Mouse (Mus musculus) heart, adult 2 months (tissue): ENCODE measurements around the gene Slc25a34. TPM values are rescaled to one million over a fixed set of nuclear protein-coding genes. Genes with fewer than 3 reads are reported as not detected.
A peak's percentile ranks its signal among the peaks of the same experiment; 100 is the strongest.

ENCODE experiments used
- DNase-seq, 2 experiments: peaks; one replicate each; pipeline ENCODE4 v3.0.0; 2021
- H3K27ac ChIP-seq: fragments of 200-600 bp; 2 replicates; pipeline ENCODE4 v1.8.1; 2022
- H3K27me3 ChIP-seq: fragments of 200-500 bp; 2 replicates; pipeline ENCODE4 v1.6.1; 2012; ENCODE audit warnings: mild to moderate bottlenecking, low read length, inconsistent platforms, mixed read lengths; ENCODE audit not compliant: control insufficient read depth, insufficient read depth
- H3K36me3 ChIP-seq: fragments of 200-500 bp; 2 replicates; pipeline ENCODE4 v1.6.1; 2012; ENCODE audit warnings: low read length, inconsistent platforms; ENCODE audit not compliant: control insufficient read depth, insufficient read depth
- H3K4me1 ChIP-seq: fragments of 200-500 bp; 2 replicates; pipeline ENCODE4 v1.6.1; 2011; ENCODE audit warnings: low read length; ENCODE audit not compliant: control insufficient read depth, insufficient read depth
- H3K4me3 ChIP-seq: fragments of 200-600 bp; 2 replicates; pipeline ENCODE4 v1.8.1; 2022
- H3K79me2 ChIP-seq: fragments of 200-500 bp; replicated peaks from 2 replicates; pipeline ENCODE4 v1.6.1; 2012; ENCODE audit warnings: mild to moderate bottlenecking, inconsistent platforms, low read length, moderate library complexity, mixed read lengths; ENCODE audit not compliant: control insufficient read depth, insufficient read depth
- H3K9ac ChIP-seq: fragments of 200-500 bp; 2 replicates; pipeline ENCODE4 v1.6.1; 2012; ENCODE audit warnings: low read depth, mild to moderate bottlenecking, control low read depth, inconsistent platforms, low read length, mixed read lengths
- CTCF ChIP-seq: fragments of 200-600 bp; IDR thresholded peaks from 2 replicates; pipeline ENCODE4 v1.8.1; 2022; ENCODE audit warnings: antibody characterized with exemption, mild to moderate bottlenecking, moderate library complexity
- EP300 ChIP-seq: fragments of 200-500 bp; IDR thresholded peaks from 2 replicates; pipeline ENCODE4 v1.6.1; 2011; ENCODE audit warnings: low read depth, low read length, control low read depth; ENCODE audit not compliant: insufficient read depth
- POLR2A ChIP-seq: fragments of 200-500 bp; IDR thresholded peaks from 2 replicates; pipeline ENCODE4 v1.6.1; 2011; ENCODE audit warnings: mild to moderate bottlenecking, low read depth, low read length, control low read depth; ENCODE audit not compliant: insufficient read depth
- WGBS: fragments of 180-500 bp; shearing (Covaris S2); methylation state at CpG from one replicate; pipeline ENCODE4 v1.1.7; 2018; 5-methylcytosine and 5-hydroxymethylcytosine counted together
- intact Hi-C: fragments of 180-260 bp; cut with DNase I; formaldehyde crosslinking; loops from one replicate; pipeline ENCODE4 v1.15.1; 2025
- polyA plus RNA-seq: library from polyadenylated mRNA; depleted of rRNA; stranded (reverse); fragments of >200 nt; gene quantifications from 2 replicates; pipeline ENCODE4 v1.2.3, GENCODE M21; 2012; rRNA removed
- total RNA-seq, 2 experiments: library from RNA; stranded (reverse); gene quantifications; 2 replicates each; pipeline ENCODE4 v1.2.3; 2021

Gene Slc25a34
- total and polyA plus RNA-seq, 3 experiments: 118 to 183 (median 132) TPM

GRCm38 (mm10) chr4:141568966-141569365 lies 54.7 kb downstream of the Slc25a34 start:
- no peak overlapping the region for H3K4me3 ChIP-seq
- peak overlapping the region; percentile 86 for H3K27ac ChIP-seq

More at GRCm38 (mm10) chr4:141568966-141569365, 54.7 kb downstream of the Slc25a34 start:
- Histone ChIP-seq H3K79me2 (no peaks in the 10 kb centered on the region), H3K9ac (no peak overlapping the region), H3K4me1 (peaks cover 27% of the 10 kb centered on the region), H3K27me3 (no peaks in the 10 kb centered on the region), H3K36me3 (no peaks in the 10 kb centered on the region)
- WGBS: 84% methylated on average over 5 of the region's 5 CpGs
- TF ChIP-seq POLR2A (no peak), CTCF (no peak), EP300 (no peak)
- no peak for DNase-seq
- intact Hi-C loops: no loop called here

Other genes starting within 250 kb of the Slc25a34 start
- not detected for gene Clcnka, start 225.1 kb downstream of the Slc25a34 start, total RNA-seq
- 0.04 TPM in 1 of 2 replicates, not detected in the other for gene Clcnka, start 225.1 kb downstream of the Slc25a34 start, polyA plus RNA-seq
- gene Clcnkb, start 207.8 kb downstream of the Slc25a34 start, total RNA-seq: under 1 TPM; 0.43 to 0.57 TPM
- 2.1 and 4.6 TPM in 2 replicates for gene Clcnkb, start 207.8 kb downstream of the Slc25a34 start, polyA plus RNA-seq
- gene Hspb7, start 203.0 kb downstream of the Slc25a34 start, total RNA-seq: 1,000 to 10,000 TPM; 1,066 to 1,498 TPM
- 973 and 1,028 TPM in 2 replicates for gene Hspb7, start 203.0 kb downstream of the Slc25a34 start, polyA plus RNA-seq
- gene Srarp, start 187.7 kb downstream of the Slc25a34 start, total RNA-seq: 1 to 10 TPM; 1.6 to 2.2 TPM
- 0.94 and 2.4 TPM in 2 replicates for gene Srarp, start 187.7 kb downstream of the Slc25a34 start, polyA plus RNA-seq
- gene Zbtb17, start 179.2 kb downstream of the Slc25a34 start, total RNA-seq: 10 to 100 TPM; 22.9 to 26.4 TPM
- 23.3 and 29.9 TPM in 2 replicates for gene Zbtb17, start 179.2 kb downstream of the Slc25a34 start, polyA plus RNA-seq
- 10 to 100 TPM; 28.0 to 28.9 TPM for gene Spen, start 85.2 kb downstream of the Slc25a34 start, total RNA-seq
- 10.7 and 11.5 TPM in 2 replicates for gene Spen, start 85.2 kb downstream of the Slc25a34 start, polyA plus RNA-seq
- gene Fblim1, start 17.7 kb downstream of the Slc25a34 start, total RNA-seq: 100 to 1,000 TPM; 236 to 263 TPM
- gene Fblim1, start 17.7 kb downstream of the Slc25a34 start, polyA plus RNA-seq: 297 and 303 TPM in 2 replicates
- 10 to 100 TPM; 16.5 to 20.2 TPM for gene Tmem82, start 5.2 kb downstream of the Slc25a34 start, total RNA-seq
- gene Tmem82, start 5.2 kb downstream of the Slc25a34 start, polyA plus RNA-seq: 35.5 and 36.6 TPM in 2 replicates
- gene Plekhm2, start 41.1 kb upstream of the Slc25a34 start, total RNA-seq: 100 to 1,000 TPM in 1 of 2 experiments, 10 to 100 TPM in 1; 95.2 to 126 TPM
- gene Plekhm2, start 41.1 kb upstream of the Slc25a34 start, polyA plus RNA-seq: 111 and 144 TPM in 2 replicates
- not detected for gene Rsc1a1, start 61.8 kb upstream of the Slc25a34 start, total RNA-seq
- 4.6 and 8.8 TPM in 2 replicates for gene Rsc1a1, start 61.8 kb upstream of the Slc25a34 start, polyA plus RNA-seq
- 10 to 100 TPM; 28.6 to 29.4 TPM for gene Ddi2, start 99.6 kb upstream of the Slc25a34 start, total RNA-seq
- gene Ddi2, start 99.6 kb upstream of the Slc25a34 start, polyA plus RNA-seq: 8.7 and 14.2 TPM in 2 replicates
- gene Agmat, start 122.9 kb upstream of the Slc25a34 start, total RNA-seq: under 1 TPM; 0.23 to 0.32 TPM
- gene Agmat, start 122.9 kb upstream of the Slc25a34 start, polyA plus RNA-seq: 0.57 and 1.1 TPM in 2 replicates
- 10 to 100 TPM; 20.4 to 24.9 TPM for gene Dnajc16, start 167.1 kb upstream of the Slc25a34 start, total RNA-seq
- 12.5 and 20.9 TPM in 2 replicates for gene Dnajc16, start 167.1 kb upstream of the Slc25a34 start, polyA plus RNA-seq
- gene Casp9, start 169.8 kb upstream of the Slc25a34 start, total RNA-seq: 1 to 10 TPM; 7.5 to 8.1 TPM
- gene Casp9, start 169.8 kb upstream of the Slc25a34 start, polyA plus RNA-seq: 10.0 and 15.5 TPM in 2 replicates
- not detected for gene Cela2a, start 202.3 kb upstream of the Slc25a34 start, total RNA-seq
- gene Cela2a, start 202.3 kb upstream of the Slc25a34 start, polyA plus RNA-seq: 0.26 and 0.62 TPM in 2 replicates
- not detected for gene Ctrc, start 222.5 kb upstream of the Slc25a34 start, total RNA-seq
- not detected in 2 replicates for gene Ctrc, start 222.5 kb upstream of the Slc25a34 start, polyA plus RNA-seq